Mouse (Mus musculus) liver, embryonic 11.5 days (tissue): ENCODE results near the gene Ang. TPM values are rescaled to one million over a fixed set of nuclear protein-coding genes. Genes with fewer than 3 reads are reported as not detected.

Experiments
- ATAC-seq: fragments of 200-750 bp; cut with Nextera tagmentation; replicated peaks from 2 replicates; pipeline ENCODE4 v1.8.0; 2017; ENCODE audit warnings: moderate number of reproducible peaks, mild to moderate bottlenecking, moderate TSS enrichment, moderate library complexity; ENCODE audit not compliant: low FRiP score
- DNase-seq: peaks from one replicate; pipeline ENCODE4 v3.0.0-alpha.2; 2017; ENCODE audit warnings: low spot score
- H3K27ac ChIP-seq: fragments of 300-500 bp; sonication (generic); 2 replicates; pipeline ENCODE4 v1.5.1; 2014; ENCODE audit warnings: mild to moderate bottlenecking, low read depth, low read length, control low read depth
- H3K27me3 ChIP-seq: fragments of 300-500 bp; sonication (generic); replicated peaks from 2 replicates; pipeline ENCODE4 v1.6.1; 2014; ENCODE audit warnings: low read length, mixed read lengths; ENCODE audit not compliant: control insufficient read depth, insufficient read depth
- H3K36me3 ChIP-seq: fragments of 300-500 bp; sonication (generic); 2 replicates; pipeline ENCODE4 v1.6.1; 2014; ENCODE audit warnings: mild to moderate bottlenecking, low read length, moderate library complexity, mixed read lengths; ENCODE audit not compliant: control insufficient read depth, insufficient read depth
- H3K4me1 ChIP-seq: fragments of 300-500 bp; sonication (generic); replicated peaks from 2 replicates; pipeline ENCODE4 v1.6.1; 2014; ENCODE audit warnings: low read length, mixed read lengths; ENCODE audit not compliant: control insufficient read depth, insufficient read depth
- H3K4me2 ChIP-seq: fragments of 300-500 bp; sonication (generic); 2 replicates; pipeline ENCODE4 v1.6.1; 2014; ENCODE audit warnings: mild to moderate bottlenecking, control low read depth, moderate library complexity
- H3K4me3 ChIP-seq: fragments of 300-500 bp; sonication (generic); 2 replicates; pipeline ENCODE4 v1.5.1; 2014; ENCODE audit warnings: low read depth, low read length, control low read depth
- H3K9ac ChIP-seq: fragments of 300-500 bp; sonication (generic); 2 replicates; pipeline ENCODE4 v1.6.1; 2014; ENCODE audit warnings: low read depth, low read length, control low read depth
- H3K9me3 ChIP-seq: fragments of 300-500 bp; sonication (generic); 2 replicates; pipeline ENCODE4 v1.6.1; 2016; ENCODE audit warnings: low read length, inconsistent platforms, mixed read lengths; ENCODE audit not compliant: control insufficient read depth
- WGBS: fragments of 180-500 bp; shearing (Covaris S2); extraction: QIAGEN DNeasy Blood & Tissue Kit; methylation state at CpG from one replicate; pipeline ENCODE4 v1.1.7; 2014; 5-methylcytosine and 5-hydroxymethylcytosine counted together
- polyA plus RNA-seq: library from polyadenylated mRNA; unstranded; fragments of >200 nt; fragmentation: Nextera tagmentation; extraction: Ambion mirVana; gene quantifications from 2 replicates; pipeline ENCODE4 v1.2.1, GENCODE M21; 2014

Gene Ang
- polyA plus RNA-seq, 1 experiment from 2014 or later = 4.0 TPM

DNA sequence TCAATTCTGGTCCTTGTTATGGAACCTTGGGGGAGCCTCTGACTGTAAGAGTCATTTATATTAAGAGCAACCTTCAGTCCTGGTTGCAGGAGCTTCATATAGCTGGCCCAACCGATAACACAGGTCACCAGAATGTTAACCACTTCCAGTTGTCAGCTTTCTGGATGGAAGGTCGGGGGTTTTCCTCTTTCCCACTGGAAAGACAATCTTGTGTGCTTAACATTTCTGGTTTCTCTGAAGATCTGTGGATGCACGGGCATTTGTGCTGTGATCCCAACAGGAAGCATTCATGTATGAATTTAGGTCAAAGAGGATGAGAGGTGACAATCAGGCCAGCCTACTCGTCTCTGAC, 38.6 kb downstream of the Ang start:
- H3K36me3 ChIP-seq = no peaks in the 10 kb centered on the region
- peak overlapping the region; percentile 66 for H3K9ac ChIP-seq
- peak overlapping the region; percentile 97 for H3K27ac ChIP-seq
- peak overlapping the region; percentile 29; the same call in 1 of the 2 replicates for H3K4me3 ChIP-seq
- H3K4me1 ChIP-seq = peaks cover 51% of the 10 kb centered on the region
- DNase-seq (no peak), ATAC-seq (no peak)
- no peaks in the 10 kb centered on the region for H3K9me3 ChIP-seq
- WGBS = 34% methylated on average over 4 of the region's 4 CpGs
- peak overlapping the region; percentile 62 for H3K4me2 ChIP-seq
- no peaks in the 10 kb centered on the region for H3K27me3 ChIP-seq

DNA sequence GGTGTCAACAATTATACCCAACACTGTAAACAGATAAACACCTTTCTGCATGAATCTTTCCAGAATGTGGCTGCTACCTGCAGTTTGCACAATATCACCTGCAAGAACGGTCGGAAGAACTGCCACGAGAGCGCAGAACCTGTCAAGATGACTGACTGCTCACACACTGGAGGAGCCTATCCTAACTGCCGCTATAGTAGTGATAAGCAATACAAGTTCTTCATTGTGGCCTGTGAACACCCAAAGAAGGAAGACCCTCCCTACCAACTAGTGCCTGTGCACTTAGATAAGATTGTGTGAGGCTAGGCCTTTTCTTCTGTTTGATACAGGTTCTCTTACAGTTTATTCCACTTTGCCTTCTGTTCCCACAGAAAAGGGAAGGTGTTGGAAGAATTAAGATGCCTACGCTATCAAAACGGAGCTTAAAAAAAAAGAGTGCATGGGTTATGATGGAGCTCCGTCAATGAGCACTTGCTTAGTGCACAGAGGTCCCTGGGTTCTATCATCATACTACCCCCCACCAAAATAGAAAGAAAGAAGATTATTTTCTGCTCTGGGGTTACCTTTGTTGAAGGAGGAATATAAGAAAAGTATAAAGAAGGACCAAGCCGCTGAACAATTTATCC, 39.5 kb downstream of the Ang start:
- Histone ChIP-seq H3K9ac (peak overlapping the region; percentile 66), H3K4me1 (peaks cover 51% of the 10 kb centered on the region), H3K9me3 (no peaks in the 10 kb centered on the region), H3K36me3 (no peaks in the 10 kb centered on the region), H3K4me3 (peak overlapping the region; percentile 29), H3K27ac (peak overlapping the region; percentile 97), H3K27me3 (no peaks in the 10 kb centered on the region), H3K4me2 (peak overlapping the region; percentile 62)
- 34% methylated on average over 9 of the region's 9 CpGs for WGBS
- DNase-seq (peak; percentile 56), ATAC-seq (peak; percentile 88)

DNA sequence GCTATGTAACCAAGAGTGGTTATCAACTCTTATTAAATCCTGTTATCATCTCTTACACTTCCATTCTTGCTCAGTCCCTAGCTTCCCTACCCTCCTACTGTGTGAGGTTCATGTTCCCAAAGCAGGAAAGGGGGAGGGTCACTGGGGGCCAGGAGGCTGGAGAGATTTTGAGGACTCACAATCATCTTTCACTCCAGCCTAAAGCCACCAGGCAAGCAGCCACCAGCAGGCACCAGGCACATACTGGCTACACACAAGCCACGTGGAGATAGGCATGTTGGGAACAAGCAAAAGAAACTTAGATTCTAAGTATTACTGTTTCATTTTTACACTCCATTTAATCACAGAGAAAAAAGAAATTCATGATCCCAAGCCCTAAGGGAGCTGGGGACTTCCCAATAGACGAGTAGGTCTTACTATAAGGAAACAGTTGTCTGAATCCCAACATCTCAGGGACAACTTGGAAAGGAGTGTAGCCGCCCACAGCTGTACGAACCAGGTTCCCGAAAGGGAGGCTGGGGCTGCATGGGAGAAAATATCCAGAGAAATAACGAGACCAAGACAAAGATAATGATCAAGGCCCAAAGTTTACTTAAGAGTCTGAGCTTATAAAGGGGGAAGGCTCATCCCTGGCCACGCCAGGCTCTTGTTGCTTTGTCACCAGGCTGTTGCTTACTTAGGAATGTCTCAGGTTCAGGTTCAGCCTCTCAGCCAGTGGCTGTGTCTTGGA, 40.3 kb downstream of the Ang start:
- Histone ChIP-seq H3K9ac (peak overlapping the region; percentile 51), H3K4me1 (peaks cover 51% of the 10 kb centered on the region), H3K9me3 (no peaks in the 10 kb centered on the region), H3K4me2 (peak overlapping the region; percentile 62), H3K36me3 (no peaks in the 10 kb centered on the region), H3K27me3 (no peaks in the 10 kb centered on the region), H3K27ac (peak overlapping the region; percentile 97), H3K4me3 (no peak overlapping the region)
- no peak for ATAC-seq
- 53% methylated on average over 7 of the region's 7 CpGs for WGBS
- DNase-seq = no peak

- DNase-seq (no peak), ATAC-seq (peak; percentile 46)
- Histone ChIP-seq H3K27ac (peak overlapping the region; percentile 97), H3K4me2 (peak overlapping the region; percentile 9; the same call in 1 of the 2 replicates), H3K9ac (no peak overlapping the region), H3K9me3 (no peaks in the 10 kb centered on the region), H3K36me3 (no peaks in the 10 kb centered on the region), H3K4me3 (no peak overlapping the region), H3K4me1 (peaks cover 44% of the 10 kb centered on the region), H3K27me3 (no peaks in the 10 kb centered on the region)
- WGBS = 75% methylated on average over 4 of the region's 4 CpGs
Observed at GRCm38 (mm10) chr14:51132372-51132771, 41.4 kb downstream of the Ang start.

DNA sequence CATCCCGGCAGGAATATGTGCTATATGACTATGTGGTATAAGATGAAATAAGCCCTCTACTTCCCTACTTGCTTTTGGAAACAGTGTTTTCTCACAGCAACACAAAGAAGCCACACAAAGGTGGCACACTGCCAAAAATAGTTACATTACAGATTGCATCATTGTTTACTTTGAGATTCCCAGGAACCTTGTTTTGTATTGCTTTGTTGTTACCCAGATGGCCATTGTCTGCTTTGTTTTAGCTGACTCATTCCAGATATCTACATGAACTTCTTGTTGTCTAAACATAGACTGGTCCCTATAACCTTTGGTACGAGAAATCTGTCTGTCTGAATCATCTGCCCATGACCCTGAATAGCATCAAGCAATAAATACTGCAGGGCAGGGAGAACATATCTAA, 49.4 kb downstream of the Ang start:
- no peaks in the 10 kb centered on the region for H3K9me3 ChIP-seq
- no peak overlapping the region for H3K4me3 ChIP-seq
- no peak overlapping the region for H3K27ac ChIP-seq
- H3K4me2 ChIP-seq = no peak overlapping the region
- ATAC-seq (no peak), DNase-seq (no peak)
- 80% methylated on average over 2 of the region's 2 CpGs for WGBS
- H3K27me3 ChIP-seq = no peaks in the 10 kb centered on the region
- no peaks in the 10 kb centered on the region for H3K36me3 ChIP-seq
- H3K4me1 ChIP-seq = peaks cover 21% of the 10 kb centered on the region
- no peak overlapping the region for H3K9ac ChIP-seq

GRCm38 (mm10) chr14:51142119-51142518, 51.2 kb downstream of the Ang start:
- Histone ChIP-seq H3K9me3 (no peaks in the 10 kb centered on the region), H3K4me3 (no peak overlapping the region), H3K4me1 (peaks cover 24% of the 10 kb centered on the region), H3K27me3 (no peaks in the 10 kb centered on the region), H3K9ac (0 out of 2 replicates have a peak overlapping the region, but pooled peaks have one; percentile 16), H3K27ac (peak overlapping the region; percentile 68), H3K4me2 (no peak overlapping the region), H3K36me3 (no peaks in the 10 kb centered on the region)
- whole genome bisulfite sequencing = 85% methylated on average over 4 of the region's 4 CpGs
- DNase-seq = no peak
- 0 out of 2 replicates have a peak, but pooled peaks have one; percentile 28 for ATAC-seq

DNA sequence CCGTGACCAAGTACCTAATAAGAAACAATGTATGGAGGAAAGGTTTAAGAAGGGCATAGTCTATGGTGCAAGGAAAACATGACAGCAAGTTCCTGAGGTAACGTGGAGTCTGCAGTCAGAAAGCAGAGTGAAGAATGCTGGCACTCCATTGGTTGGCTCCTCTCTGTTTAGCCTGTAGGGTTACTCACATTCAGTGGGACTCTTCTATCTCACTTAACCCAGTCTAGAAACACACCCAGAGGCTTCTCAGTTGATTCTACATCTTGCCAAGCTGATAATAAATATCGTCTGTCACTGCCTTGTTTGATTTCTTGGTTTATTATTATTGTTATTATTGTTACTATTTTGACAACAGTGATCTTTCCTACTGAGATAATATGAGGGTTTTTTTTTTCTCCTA, 51.6 kb downstream of the Ang start:
- Histone ChIP-seq H3K4me2 (no peak overlapping the region), H3K27ac (peak overlapping the region; percentile 68), H3K9me3 (no peaks in the 10 kb centered on the region), H3K4me3 (no peak overlapping the region), H3K36me3 (no peaks in the 10 kb centered on the region), H3K9ac (no peak overlapping the region), H3K4me1 (peaks cover 24% of the 10 kb centered on the region), H3K27me3 (no peaks in the 10 kb centered on the region)
- ATAC-seq = peak; percentile 89
- DNase-seq = no peak
- 62% methylated on average over 3 of the region's 3 CpGs for WGBS

- H3K9me3 ChIP-seq = no peaks in the 10 kb centered on the region
- no peaks in the 10 kb centered on the region for H3K36me3 ChIP-seq
- H3K4me2 ChIP-seq = no peak overlapping the region
- WGBS = 75% methylated on average over 4 of the region's 4 CpGs
- H3K4me3 ChIP-seq = no peak overlapping the region
- peaks cover 24% of the 10 kb centered on the region for H3K4me1 ChIP-seq
- H3K27ac ChIP-seq = peak overlapping the region; percentile 52
- ATAC-seq (no peak), DNase-seq (no peak)
- no peak overlapping the region for H3K9ac ChIP-seq
- H3K27me3 ChIP-seq = no peaks in the 10 kb centered on the region
Observed at GRCm38 (mm10) chr14:51143287-51143686, 52.3 kb downstream of the Ang start.

- H3K9ac ChIP-seq = no peak overlapping the region
- ATAC-seq (peak; percentile 86), DNase-seq (no peak)
- H3K4me1 ChIP-seq = peaks cover 27% of the 10 kb centered on the region
- peak overlapping the region; percentile 28 for H3K4me2 ChIP-seq
- H3K4me3 ChIP-seq = no peak overlapping the region
- 40% methylated on average over 2 of the region's 2 CpGs for WGBS
- H3K9me3 ChIP-seq = no peaks in the 10 kb centered on the region
- peak overlapping the region; percentile 52 for H3K27ac ChIP-seq
- no peaks in the 10 kb centered on the region for H3K27me3 ChIP-seq
- no peaks in the 10 kb centered on the region for H3K36me3 ChIP-seq
Observed at GRCm38 (mm10) chr14:51143937-51144336, 53.0 kb downstream of the Ang start.
